Mouse (Mus musculus): ENCODE results near the gene Srp72. TPM values are rescaled to one million over a fixed set of nuclear protein-coding genes. Genes with fewer than 3 reads are reported as not detected.
A peak's percentile ranks its signal among the peaks of the same experiment; 100 is the strongest.

Gene Srp72
- total RNA-seq, 1 experiment: 67.0 TPM

DNA sequence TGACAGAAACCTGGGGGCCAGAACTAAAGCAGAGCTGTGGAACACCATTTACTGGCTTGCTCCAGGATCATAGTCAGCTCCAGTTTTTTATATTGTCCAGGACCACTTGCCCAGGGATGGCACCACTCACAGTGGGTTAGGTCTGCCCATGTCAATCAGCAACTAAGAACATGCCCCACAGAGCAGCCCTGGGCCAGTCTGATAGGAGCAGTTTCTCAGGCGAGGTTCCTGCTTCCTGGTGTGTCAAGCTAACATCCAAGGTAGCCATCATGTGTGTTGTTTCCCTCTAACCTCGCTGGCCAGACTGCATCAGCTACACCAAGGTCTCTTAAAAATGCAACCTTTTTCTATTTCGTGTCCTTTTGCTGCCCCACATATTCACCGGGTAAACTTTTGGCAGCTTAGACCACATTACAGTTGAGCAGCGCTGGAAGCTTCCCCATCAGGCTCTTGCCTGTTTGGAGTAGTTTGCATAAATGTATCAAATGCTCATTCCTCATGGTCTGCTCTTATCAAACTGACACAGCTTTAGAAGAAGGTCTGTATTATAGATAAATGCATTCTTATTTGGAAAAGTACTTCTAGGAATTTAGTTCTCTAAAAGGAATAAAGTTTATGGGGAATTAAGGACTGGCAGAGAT, 18.8 kb downstream of the Srp72 start:
- DNase-seq (ENCODE audit: low read depth, low spot score): no peak
- Histone ChIP-seq H3K4me3 (ENCODE audit: insufficient read depth in 1 of 2, low read depth in 1 of 2, low read length in 2 of 2, poor library complexity in 1 of 2, severe bottlenecking in 1 of 2) (no peak overlapping the region), H3K9ac (ENCODE audit: insufficient read depth, low read depth, low read length, poor library complexity, severe bottlenecking) (no peak overlapping the region), H3K9me3 (ENCODE audit: control insufficient read depth, insufficient read depth, low read depth, low read length) (no peaks in the 10 kb centered on the region), H3K4me1 (ENCODE audit: control insufficient read depth in 2 of 2, insufficient read depth in 2 of 2, low read length in 2 of 2, poor library complexity in 1 of 2) (no peaks in the 10 kb centered on the region), H3K36me3 (ENCODE audit: control insufficient read depth, insufficient read depth, low read length, poor library complexity, severe bottlenecking) (peaks cover 27% of the 10 kb centered on the region), H3K27ac (ENCODE audit: insufficient read depth, low read depth, low read length, poor library complexity, severe bottlenecking) (no peak overlapping the region)
- TF ChIP-seq ZNF384 (IDR thresholded peaks at IDR 0.05; ENCODE audit: low read depth, low read length) (no peak), ZC3H11A (IDR thresholded peaks at IDR 0.05; ENCODE audit: borderline replicate concordance, low read depth, low read length) (no peak), MAFK (IDR thresholded peaks at IDR 0.05; ENCODE audit: insufficient read depth, low read depth, low read length) (no peak), HCFC1 (IDR thresholded peaks at IDR 0.05; ENCODE audit: borderline replicate concordance, insufficient read depth, low read length) (no peak), CHD2 (IDR thresholded peaks at IDR 0.05; ENCODE audit: low read depth, low read length) (no peak)
- in situ Hi-C loops (cut with MboI; ENCODE audit: low sequenced_read_pairs in 2 of 2, unreplicated experiment in 2 of 2): loop anchor here in 1 of 2 experiments (10.0 kb wide), 1 partner anchor 222 kb away; the partner anchor contains the start of gene Spink2

DNA sequence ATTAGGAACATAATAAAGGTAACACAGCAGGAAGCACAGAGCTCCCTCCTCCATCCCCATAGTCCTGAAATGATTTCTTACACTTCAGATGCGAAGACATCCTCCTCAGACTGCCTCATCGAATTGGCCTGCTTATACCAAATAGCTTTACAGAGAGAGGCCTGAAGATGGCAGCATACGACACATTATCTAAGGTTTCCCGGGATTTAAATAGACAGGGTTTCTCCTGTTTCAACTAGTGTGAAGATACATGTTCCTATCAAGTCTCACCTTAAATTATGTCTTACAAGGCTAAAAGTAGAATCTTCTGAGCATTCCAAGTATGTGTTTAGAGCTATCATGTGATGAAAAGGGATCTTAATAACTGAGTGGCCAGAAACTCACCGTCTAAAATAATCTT, 23.9 kb downstream of the Srp72 start:
- Histone ChIP-seq H3K36me3 (ENCODE audit: control insufficient read depth, insufficient read depth, low read length, poor library complexity, severe bottlenecking) (peaks cover 12% of the 10 kb centered on the region), H3K27ac (ENCODE audit: insufficient read depth, low read depth, low read length, poor library complexity, severe bottlenecking) (no peak overlapping the region), H3K4me3 (ENCODE audit: insufficient read depth in 1 of 2, low read depth in 1 of 2, low read length in 2 of 2, poor library complexity in 1 of 2, severe bottlenecking in 1 of 2) (no peak overlapping the region), H3K9ac (ENCODE audit: insufficient read depth, low read depth, low read length, poor library complexity, severe bottlenecking) (no peak overlapping the region), H3K4me1 (ENCODE audit: control insufficient read depth in 2 of 2, insufficient read depth in 2 of 2, low read length in 2 of 2, poor library complexity in 1 of 2) (0 out of 4 replicates have a peak, but pooled peaks cover 0 to 2% of the 10 kb centered on the region in 2 experiments), H3K9me3 (ENCODE audit: control insufficient read depth, insufficient read depth, low read depth, low read length) (no peaks in the 10 kb centered on the region)
- DNase-seq (ENCODE audit: low read depth, low spot score): peak; percentile 30
- TF ChIP-seq CHD2 (IDR thresholded peaks at IDR 0.05; ENCODE audit: low read depth, low read length): no peak
- TF ChIP-seq ZNF384 (IDR thresholded peaks at IDR 0.05; ENCODE audit: low read depth, low read length): no peak
- no peak for TF ChIP-seq HCFC1 (IDR thresholded peaks at IDR 0.05; ENCODE audit: borderline replicate concordance, insufficient read depth, low read length)
- no peak for TF ChIP-seq ZC3H11A (IDR thresholded peaks at IDR 0.05; ENCODE audit: borderline replicate concordance, low read depth, low read length)
- TF ChIP-seq MAFK (IDR thresholded peaks at IDR 0.05; ENCODE audit: insufficient read depth, low read depth, low read length): no peak
- in situ Hi-C loops (cut with MboI; ENCODE audit: low sequenced_read_pairs in 2 of 2, unreplicated experiment in 2 of 2): loop anchor here in 1 of 2 experiments (10.0 kb wide), 1 partner anchor 216 kb away; the partner anchor contains the start of gene Spink2

DNA sequence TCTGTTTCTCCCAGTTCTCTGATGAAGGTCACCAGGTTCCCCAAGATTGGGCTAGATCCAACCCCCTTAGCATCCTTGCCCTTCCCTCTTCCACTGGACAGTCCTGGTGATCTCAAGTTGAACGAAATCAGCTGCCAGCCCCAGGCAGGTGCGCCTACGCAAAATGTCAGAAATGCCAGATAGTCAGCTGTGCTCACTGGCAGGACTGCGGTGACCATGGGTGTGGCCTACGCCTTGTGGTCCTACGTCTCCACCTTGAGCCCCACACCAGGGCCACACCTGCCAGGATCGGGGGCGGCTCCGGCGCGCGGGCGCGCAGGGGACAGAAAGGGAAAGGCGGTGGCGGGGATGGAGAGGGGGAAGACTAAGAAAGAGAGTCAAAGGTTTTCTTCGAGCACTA, 26.7 kb downstream of the Srp72 start:
- H3K27ac ChIP-seq (ENCODE audit: insufficient read depth, low read depth, low read length, poor library complexity, severe bottlenecking): no peak overlapping the region
- no peak overlapping the region for H3K4me3 ChIP-seq (ENCODE audit: insufficient read depth in 1 of 2, low read depth in 1 of 2, low read length in 2 of 2, poor library complexity in 1 of 2, severe bottlenecking in 1 of 2)
- H3K9ac ChIP-seq (ENCODE audit: insufficient read depth, low read depth, low read length, poor library complexity, severe bottlenecking): no peak overlapping the region
- peaks cover 7% of the 10 kb centered on the region; the same call in 1 of the 2 replicates for H3K36me3 ChIP-seq (ENCODE audit: control insufficient read depth, insufficient read depth, low read length, poor library complexity, severe bottlenecking)
- 0 out of 4 replicates have a peak, but pooled peaks cover 0 to 2% of the 10 kb centered on the region in 2 experiments for H3K4me1 ChIP-seq (ENCODE audit: control insufficient read depth in 2 of 2, insufficient read depth in 2 of 2, low read length in 2 of 2, poor library complexity in 1 of 2)
- H3K9me3 ChIP-seq (ENCODE audit: control insufficient read depth, insufficient read depth, low read depth, low read length): no peaks in the 10 kb centered on the region
- no peak for TF ChIP-seq MAFK (IDR thresholded peaks at IDR 0.05; ENCODE audit: insufficient read depth, low read depth, low read length)
- TF ChIP-seq ZNF384 (IDR thresholded peaks at IDR 0.05; ENCODE audit: low read depth, low read length): no peak
- TF ChIP-seq CHD2 (IDR thresholded peaks at IDR 0.05; ENCODE audit: low read depth, low read length): no peak
- TF ChIP-seq ZC3H11A (IDR thresholded peaks at IDR 0.05; ENCODE audit: borderline replicate concordance, low read depth, low read length): no peak
- no peak for TF ChIP-seq HCFC1 (IDR thresholded peaks at IDR 0.05; ENCODE audit: borderline replicate concordance, insufficient read depth, low read length)
- no peak for DNase-seq (ENCODE audit: low read depth, low spot score)
- in situ Hi-C loops (cut with MboI; ENCODE audit: low sequenced_read_pairs in 2 of 2, unreplicated experiment in 2 of 2): no loop called here

DNA sequence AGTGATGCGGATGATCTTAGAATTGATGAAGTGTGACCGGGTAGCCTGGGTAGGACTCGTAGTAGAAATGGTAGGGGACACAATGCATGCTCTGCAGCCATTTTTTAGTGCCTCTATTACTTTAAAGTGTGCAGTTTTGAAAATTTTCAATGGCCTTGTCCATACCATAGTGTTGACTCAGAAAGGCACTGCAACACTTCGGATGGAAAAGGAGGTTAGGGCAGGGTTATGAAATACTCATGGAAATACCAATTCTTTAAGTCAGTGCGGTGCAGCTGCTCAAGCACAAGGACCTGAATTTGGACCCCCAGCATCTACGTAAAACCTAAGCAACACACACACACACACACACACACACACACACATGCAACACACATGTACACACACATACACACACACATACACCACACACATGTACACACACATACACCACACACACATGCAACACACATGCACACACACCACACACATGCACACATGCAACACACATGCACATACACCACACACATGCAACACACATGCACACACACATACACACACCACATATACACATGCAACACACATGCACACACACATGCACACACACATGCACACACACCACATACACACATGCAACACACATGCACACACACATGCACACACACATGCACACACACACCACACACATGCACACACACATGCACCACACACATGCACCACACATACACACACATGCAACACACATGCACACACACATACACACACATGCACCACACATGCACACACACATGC, 29.8 kb downstream of the Srp72 start, which contains the start of gene Arl9:
TSS of gene Arl9 (plus strand) at position 5 of the 771 bp plus-strand sequence.
- in situ Hi-C loops (cut with MboI; ENCODE audit: low sequenced_read_pairs in 2 of 2, unreplicated experiment in 2 of 2): no loop called here
- Histone ChIP-seq H3K4me1 (ENCODE audit: control insufficient read depth in 2 of 2, insufficient read depth in 2 of 2, low read length in 2 of 2, poor library complexity in 1 of 2) (0 out of 4 replicates have a peak, but pooled peaks cover 0 to 2% of the 10 kb centered on the region in 2 experiments), H3K27ac (ENCODE audit: insufficient read depth, low read depth, low read length, poor library complexity, severe bottlenecking) (no peak within 1 kb of the TSS; the same call in 1 of the 2 replicates), H3K9me3 (ENCODE audit: control insufficient read depth, insufficient read depth, low read depth, low read length) (no peaks in the 10 kb centered on the region), H3K9ac (ENCODE audit: insufficient read depth, low read depth, low read length, poor library complexity, severe bottlenecking) (no peak within 1 kb of the TSS), H3K4me3 (ENCODE audit: insufficient read depth in 1 of 2, low read depth in 1 of 2, low read length in 2 of 2, poor library complexity in 1 of 2, severe bottlenecking in 1 of 2) (no peak within 1 kb of the TSS), H3K36me3 (ENCODE audit: control insufficient read depth, insufficient read depth, low read length, poor library complexity, severe bottlenecking) (no peaks in the 10 kb centered on the region; the same call in 1 of the 2 replicates)
- TF ChIP-seq MAFK (IDR thresholded peaks at IDR 0.05; ENCODE audit: insufficient read depth, low read depth, low read length) (no peak), CHD2 (IDR thresholded peaks at IDR 0.05; ENCODE audit: low read depth, low read length) (no peak), HCFC1 (IDR thresholded peaks at IDR 0.05; ENCODE audit: borderline replicate concordance, insufficient read depth, low read length) (no peak), ZNF384 (IDR thresholded peaks at IDR 0.05; ENCODE audit: low read depth, low read length) (no peak), ZC3H11A (IDR thresholded peaks at IDR 0.05; ENCODE audit: borderline replicate concordance, low read depth, low read length) (no peak)
- no peak for DNase-seq (ENCODE audit: low read depth, low spot score)

All from ES-E14 (cell line).